Comparison of ENCODE assay signal across 22 mouse cellular contexts in the genomic region with DNA sequence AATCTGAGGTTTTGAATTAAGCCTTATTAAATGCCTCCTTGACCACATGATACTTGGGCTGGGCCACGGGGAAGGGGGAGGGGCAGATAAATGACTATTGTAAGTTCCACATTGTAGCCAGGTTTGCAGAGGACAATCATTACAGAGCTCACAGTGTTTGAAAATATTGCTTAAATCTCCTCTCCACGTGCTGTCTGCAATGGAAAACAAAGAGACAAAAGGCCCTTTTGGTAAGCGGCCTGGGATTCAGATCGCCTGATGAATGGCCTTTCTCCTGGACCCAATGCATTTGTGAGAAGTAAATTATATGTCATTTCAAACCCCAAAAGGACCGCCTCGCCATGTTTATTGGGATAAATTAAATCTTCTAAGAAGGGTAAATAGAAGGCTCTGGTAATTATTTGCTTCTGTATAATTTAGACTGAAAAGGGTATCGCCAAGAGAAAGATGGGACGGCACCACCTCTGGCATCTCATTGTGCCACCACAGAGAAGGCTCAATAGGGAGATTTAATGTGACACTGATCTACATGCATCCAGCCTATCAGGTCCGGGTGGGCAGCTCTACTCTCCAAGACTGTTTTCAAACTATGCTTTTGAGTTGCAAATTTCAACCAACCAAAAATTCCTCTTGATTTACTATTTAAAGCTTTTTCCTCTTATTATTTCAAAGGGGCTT.
DNase-seq lines count a peak whose midpoint lies in the region; ATAC-seq lines count a peak whose summit lies in the region.
"Had no signal": no experiment of that assay in that cellular context is flagged by ENCODE, and none has a peak within 500 bp of the region (broad histone marks: within the 10 kb centered on the region; RNA-seq: fewer than 3 reads in every experiment).

No protein-coding gene starts in this region.

- peak; percentile 20 for DNase-seq in embryo, embryonic 10 days (ENCODE audit: low spot score)
- DNase-seq in embryo, embryonic 9.5 days (ENCODE audit: extremely low spot score) = no peak
- DNase-seq in hindbrain, embryonic 11.5 days (ENCODE audit: low spot score) = peak; percentile 39
- no peak for DNase-seq in neural tube, embryonic 10.5 days (ENCODE audit: extremely low spot score, low spot score)
- DNase-seq: adrenal gland, postnatal 10 days; cerebellum, adult 9-10 months; heart, postnatal 36 days; kidney, adult 11 months; kidney, postnatal 4 days; liver, postnatal 0 days; lung, postnatal 10 days; thymus, postnatal 25 days had no signal

- H3K27me3 ChIP-seq in hindbrain, embryonic 11.5 days (ENCODE audit: control insufficient read depth, insufficient read depth, low read length) = no peaks in the 10 kb centered on the region; the same call in 1 of the 2 replicates
- no peaks in the 10 kb centered on the region for H3K27me3 ChIP-seq in hindbrain, embryonic 16.5 days (replicated peaks; ENCODE audit: control insufficient read depth, insufficient read depth, low read length)
- H3K27me3 ChIP-seq in neural tube, embryonic 12.5 days (replicated peaks) = peaks cover 52% of the 10 kb centered on the region
- H3K27me3 ChIP-seq in kidney, embryonic 16.5 days (ENCODE audit: insufficient read depth, low read length) = 0 out of 2 replicates have a peak, but pooled peaks cover 3% of the 10 kb centered on the region
- H3K27me3 ChIP-seq: embryonic facial prominence, embryonic 12.5 days; heart, embryonic 15.5 days; stomach, embryonic 15.5 days had no signal

- no peak overlapping the region for H3K4me3 ChIP-seq in hindbrain, embryonic 11.5 days (ENCODE audit: low read depth, low read length)
- H3K4me3 ChIP-seq in hindbrain, embryonic 16.5 days (ENCODE audit: low read length) = no peak overlapping the region
- H3K4me3 ChIP-seq in neural tube, embryonic 12.5 days = no peak overlapping the region
- no peak overlapping the region for H3K4me3 ChIP-seq in kidney, embryonic 16.5 days (ENCODE audit: low read length)
- H3K4me3 ChIP-seq: embryonic facial prominence, embryonic 12.5 days; heart, embryonic 15.5 days; kidney, embryonic 15.5 days; limb, embryonic 12.5 days; stomach, embryonic 15.5 days had no signal

- no peak overlapping the region for H3K9ac ChIP-seq in hindbrain, embryonic 11.5 days (ENCODE audit: low read depth, low read length)
- no peak overlapping the region for H3K9ac ChIP-seq in hindbrain, embryonic 16.5 days (ENCODE audit: low read depth, low read length)
- no peak overlapping the region for H3K9ac ChIP-seq in neural tube, embryonic 12.5 days
- H3K9ac ChIP-seq in kidney, embryonic 16.5 days (replicated peaks; ENCODE audit: low read length) = no peak overlapping the region
- H3K9ac ChIP-seq: embryonic facial prominence, embryonic 12.5 days; heart, embryonic 15.5 days; kidney, embryonic 15.5 days; limb, embryonic 12.5 days; liver, postnatal 0 days; stomach, embryonic 15.5 days had no signal

- WGBS in hindbrain, embryonic 11.5 days = 34% methylated on average over 9 of the region's 9 CpGs
- WGBS in hindbrain, embryonic 16.5 days = 27% methylated on average over 9 of the region's 9 CpGs
- 23% methylated on average over 9 of the region's 9 CpGs for WGBS in neural tube, embryonic 12.5 days
- 75% methylated on average over 9 of the region's 9 CpGs for WGBS in kidney, embryonic 16.5 days

- H3K4me2 ChIP-seq in hindbrain, embryonic 11.5 days (replicated peaks; ENCODE audit: low read depth, low read length) = no peak overlapping the region
- H3K4me2 ChIP-seq in hindbrain, embryonic 16.5 days (ENCODE audit: low read length) = no peak overlapping the region
- no peak overlapping the region for H3K4me2 ChIP-seq in neural tube, embryonic 12.5 days (replicated peaks)
- no peak overlapping the region for H3K4me2 ChIP-seq in kidney, embryonic 16.5 days (replicated peaks; ENCODE audit: low read depth, low read length)
- H3K4me2 ChIP-seq: embryonic facial prominence, embryonic 12.5 days; heart, embryonic 15.5 days; kidney, embryonic 15.5 days; limb, embryonic 12.5 days; liver, embryonic 11.5 days; stomach, embryonic 15.5 days had no signal

- ATAC-seq in hindbrain, embryonic 11.5 days (ENCODE audit: low FRiP score) = 0 out of 2 replicates have a peak, but pooled peaks have one; percentile 27
- no peak for ATAC-seq in hindbrain, embryonic 16.5 days
- peak; percentile 68 for ATAC-seq in neural tube, embryonic 12.5 days (ENCODE audit: low FRiP score, low read depth)
- ATAC-seq in kidney, embryonic 16.5 days (ENCODE audit: low FRiP score, low TSS enrichment) = no peak
- ATAC-seq: activated CD4-positive, CD25-positive, alpha-beta regulatory T cell, adult 4 months; liver, postnatal 0 days had no signal

- no peaks in the 10 kb centered on the region for H3K36me3 ChIP-seq in hindbrain, embryonic 11.5 days (ENCODE audit: control insufficient read depth, insufficient read depth, low read length)
- no peaks in the 10 kb centered on the region for H3K36me3 ChIP-seq in hindbrain, embryonic 16.5 days (ENCODE audit: control insufficient read depth, insufficient read depth, low read length)
- H3K36me3 ChIP-seq in neural tube, embryonic 12.5 days = no peaks in the 10 kb centered on the region
- H3K36me3 ChIP-seq in kidney, embryonic 16.5 days (ENCODE audit: insufficient read depth, low read length) = no peaks in the 10 kb centered on the region
- H3K36me3 ChIP-seq: embryonic facial prominence, embryonic 12.5 days; heart, embryonic 15.5 days; kidney, embryonic 15.5 days; limb, embryonic 12.5 days; stomach, embryonic 15.5 days had no signal

- no peaks in the 10 kb centered on the region for H3K9me3 ChIP-seq in hindbrain, embryonic 11.5 days (ENCODE audit: control insufficient read depth, low read length)
- no peaks in the 10 kb centered on the region for H3K9me3 ChIP-seq in hindbrain, embryonic 16.5 days (ENCODE audit: control insufficient read depth, low read length)
- no peaks in the 10 kb centered on the region for H3K9me3 ChIP-seq in neural tube, embryonic 12.5 days
- H3K9me3 ChIP-seq in kidney, embryonic 16.5 days (ENCODE audit: low read length) = no peaks in the 10 kb centered on the region
- H3K9me3 ChIP-seq: embryonic facial prominence, embryonic 12.5 days; heart, embryonic 15.5 days; kidney, embryonic 15.5 days; limb, embryonic 12.5 days; stomach, embryonic 15.5 days had no signal

- H3K4me1 ChIP-seq in hindbrain, embryonic 11.5 days (replicated peaks; ENCODE audit: control insufficient read depth, insufficient read depth, low read length) = 0 out of 2 replicates have a peak, but pooled peaks cover 3% of the 10 kb centered on the region
- H3K4me1 ChIP-seq in hindbrain, embryonic 16.5 days (ENCODE audit: control insufficient read depth, insufficient read depth, low read depth, low read length) = no peaks in the 10 kb centered on the region; the same call in 1 of the 2 replicates
- H3K4me1 ChIP-seq in neural tube, embryonic 12.5 days = peaks cover 24% of the 10 kb centered on the region
- peaks cover 11% of the 10 kb centered on the region for H3K4me1 ChIP-seq in kidney, embryonic 16.5 days (ENCODE audit: insufficient read depth, low read length)
- H3K4me1 ChIP-seq: embryonic facial prominence, embryonic 12.5 days; heart, embryonic 15.5 days; stomach, embryonic 15.5 days had no signal

- no peak overlapping the region for H3K27ac ChIP-seq in hindbrain, embryonic 11.5 days (ENCODE audit: low read depth, low read length)
- no peak overlapping the region for H3K27ac ChIP-seq in hindbrain, embryonic 16.5 days (ENCODE audit: low read depth, low read length)
- H3K27ac ChIP-seq in neural tube, embryonic 12.5 days = no peak overlapping the region
- no peak overlapping the region for H3K27ac ChIP-seq in kidney, embryonic 16.5 days (ENCODE audit: low read length)
- H3K27ac ChIP-seq: embryonic facial prominence, embryonic 12.5 days; heart, embryonic 15.5 days; kidney, embryonic 15.5 days; limb, embryonic 12.5 days; stomach, embryonic 15.5 days had no signal

Comparison
In these comparisons a context has a peak if more than half of its experiments do, and no peak if none do; other contexts are left out.
1. DNase-seq: peak in embryo, embryonic 10 days (single experiment) and hindbrain, embryonic 11.5 days (single experiment); none in embryo, embryonic 9.5 days (single experiment) and neural tube, embryonic 10.5 days (single experiment).
2. ATAC-seq: peak in hindbrain, embryonic 11.5 days (single experiment) and neural tube, embryonic 12.5 days (single experiment); none in hindbrain, embryonic 16.5 days (single experiment) and kidney, embryonic 16.5 days (single experiment).